Mouse (Mus musculus) ES-Bruce4 (cell line): Measurements from ENCODE around the gene Scnn1g. TPM values are rescaled to one million over a fixed set of nuclear protein-coding genes. Genes with fewer than 3 reads are reported as not detected.

Source experiments
- H3K27ac ChIP-seq: 2 replicates; pipeline ENCODE4 v1.5.1; 2012; ENCODE audit warnings: low read length, inconsistent platforms; ENCODE audit not compliant: insufficient read depth
- H3K27me3 ChIP-seq: 2 replicates; pipeline ENCODE4 v1.6.1; 2012; ENCODE audit warnings: mild to moderate bottlenecking, low read length, inconsistent platforms; ENCODE audit not compliant: control insufficient read depth, poor library complexity, insufficient read depth, severe bottlenecking
- H3K36me3 ChIP-seq: 2 replicates; pipeline ENCODE4 v1.6.1; 2012; ENCODE audit warnings: inconsistent platforms, mild to moderate bottlenecking, low read length, moderate library complexity; ENCODE audit not compliant: control insufficient read depth, poor library complexity, insufficient read depth, severe bottlenecking
- H3K4me1 ChIP-seq: one replicate; pipeline ENCODE4 v1.8.1; 2011; ENCODE audit warnings: low read length; ENCODE audit not compliant: control insufficient read depth, insufficient read depth
- H3K4me3 ChIP-seq: 2 replicates; pipeline ENCODE4 v1.5.1; 2011; ENCODE audit warnings: low read depth, mild to moderate bottlenecking, low read length
- H3K9ac ChIP-seq: 2 replicates; pipeline ENCODE4 v1.6.1; 2012; ENCODE audit warnings: low read depth, mild to moderate bottlenecking, inconsistent platforms; ENCODE audit not compliant: poor library complexity, severe bottlenecking
- H3K9me3 ChIP-seq: replicated peaks from 2 replicates; pipeline ENCODE4 v1.6.1; 2012; ENCODE audit warnings: mild to moderate bottlenecking, low read length, inconsistent platforms; ENCODE audit not compliant: control insufficient read depth, poor library complexity, insufficient read depth, severe bottlenecking
- CTCF ChIP-seq: IDR thresholded peaks from one replicate; pipeline ENCODE4 v1.8.1; 2011; ENCODE audit warnings: low read depth, low read length
- EP300 ChIP-seq: IDR thresholded peaks from 2 replicates; pipeline ENCODE4 v1.6.1; 2011; ENCODE audit warnings: low read depth, low read length; ENCODE audit not compliant: insufficient read depth
- POLR2A ChIP-seq: IDR thresholded peaks from one replicate; pipeline ENCODE4 v1.8.1; 2011; ENCODE audit warnings: low read length; ENCODE audit not compliant: insufficient read depth
- polyA plus RNA-seq: library from polyadenylated mRNA; stranded (reverse); fragments of >200 nt; gene quantifications from 2 replicates; pipeline ENCODE4 v1.2.4, GENCODE M21; 2011; ENCODE audit warnings: low read depth; ENCODE audit not compliant: missing spikeins, insufficient read depth, insufficient read length

The Scnn1g gene
- polyA plus RNA-seq, 1 experiment = not detected

- Histone ChIP-seq H3K27me3 (no peaks in the 10 kb centered on the region), H3K9me3 (no peaks in the 10 kb centered on the region; the same call in 1 of the 2 replicates), H3K36me3 (no peaks in the 10 kb centered on the region), H3K27ac (no peak overlapping the region), H3K9ac (no peak overlapping the region), H3K4me1 (no peaks in the 10 kb centered on the region), H3K4me3 (no peak overlapping the region)
- TF ChIP-seq POLR2A = no peak
- no peak for TF ChIP-seq CTCF
These were observed 29.0 kb downstream of the Scnn1g start for GRCm38 (mm10) chr7:121763328-121763727.

GRCm38 (mm10) chr7:121767900-121768299 is 33.6 kb downstream of the Scnn1g start:
- H3K4me1 ChIP-seq = no peaks in the 10 kb centered on the region
- TF ChIP-seq EP300 (no peak), CTCF (no peak), POLR2A (no peak)
- no peak overlapping the region for H3K4me3 ChIP-seq
- no peaks in the 10 kb centered on the region for H3K9me3 ChIP-seq
- H3K27me3 ChIP-seq = no peaks in the 10 kb centered on the region
- no peak overlapping the region for H3K9ac ChIP-seq
- H3K36me3 ChIP-seq = no peaks in the 10 kb centered on the region
- no peak overlapping the region for H3K27ac ChIP-seq

- no peak overlapping the region for H3K4me3 ChIP-seq
- no peaks in the 10 kb centered on the region for H3K36me3 ChIP-seq
- no peak overlapping the region for H3K9ac ChIP-seq
- no peak overlapping the region for H3K27ac ChIP-seq
- H3K4me1 ChIP-seq = no peaks in the 10 kb centered on the region
- TF ChIP-seq CTCF (no peak), POLR2A (no peak), EP300 (no peak)
- no peaks in the 10 kb centered on the region for H3K9me3 ChIP-seq
- no peaks in the 10 kb centered on the region for H3K27me3 ChIP-seq
These were observed 34.7 kb downstream of the Scnn1g start for GRCm38 (mm10) chr7:121768983-121769382.

- Histone ChIP-seq H3K36me3 (no peaks in the 10 kb centered on the region), H3K4me3 (no peak overlapping the region), H3K4me1 (no peaks in the 10 kb centered on the region), H3K9ac (no peak overlapping the region), H3K27ac (no peak overlapping the region), H3K9me3 (no peaks in the 10 kb centered on the region), H3K27me3 (no peaks in the 10 kb centered on the region)
- no peak for TF ChIP-seq CTCF
- no peak for TF ChIP-seq EP300
- TF ChIP-seq POLR2A = no peak
These were observed 44.3 kb downstream of the Scnn1g start for GRCm38 (mm10) chr7:121778553-121778952.

GRCm38 (mm10) chr7:121778980-121779379 is 44.7 kb downstream of the Scnn1g start:
- H3K4me3 ChIP-seq = no peak overlapping the region
- no peaks in the 10 kb centered on the region for H3K4me1 ChIP-seq
- no peak overlapping the region for H3K27ac ChIP-seq
- no peaks in the 10 kb centered on the region for H3K27me3 ChIP-seq
- no peak overlapping the region for H3K9ac ChIP-seq
- H3K36me3 ChIP-seq = no peaks in the 10 kb centered on the region
- TF ChIP-seq CTCF (no peak), EP300 (no peak), POLR2A (no peak)
- H3K9me3 ChIP-seq = no peaks in the 10 kb centered on the region

GRCm38 (mm10) chr7:121779409-121779808 is 45.1 kb downstream of the Scnn1g start:
- H3K36me3 ChIP-seq = no peaks in the 10 kb centered on the region
- no peaks in the 10 kb centered on the region for H3K4me1 ChIP-seq
- no peak overlapping the region for H3K9ac ChIP-seq
- H3K9me3 ChIP-seq = no peaks in the 10 kb centered on the region
- no peaks in the 10 kb centered on the region for H3K27me3 ChIP-seq
- H3K27ac ChIP-seq = no peak overlapping the region
- no peak overlapping the region for H3K4me3 ChIP-seq
- no peak for TF ChIP-seq CTCF
- no peak for TF ChIP-seq POLR2A
- no peak for TF ChIP-seq EP300
